Mouse (Mus musculus) stomach, embryonic 14.5 days (tissue): ENCODE data around the gene Slc47a1. TPM values are rescaled to one million over a fixed set of nuclear protein-coding genes. Genes with fewer than 3 reads are reported as not detected.

Experiments used
- ATAC-seq: fragments of 200-750 bp; cut with Nextera tagmentation; 2 replicates; pipeline ENCODE4 v1.8.0; 2017; ENCODE audit warnings: low read depth, moderate TSS enrichment; ENCODE audit not compliant: insufficient number of reproducible peaks, insufficient read depth, low FRiP score
- H3K27ac ChIP-seq: fragments of 300-500 bp; sonication (generic); 2 replicates; pipeline ENCODE4 v1.5.1; 2014; ENCODE audit warnings: mild to moderate bottlenecking, low read length, moderate library complexity, mixed read lengths
- H3K27me3 ChIP-seq: fragments of 300-500 bp; sonication (generic); 2 replicates; pipeline ENCODE4 v1.6.1; 2014; ENCODE audit warnings: low read length, control low read depth, mixed read lengths; ENCODE audit not compliant: control insufficient read depth, insufficient read depth
- H3K36me3 ChIP-seq: fragments of 300-500 bp; sonication (generic); 2 replicates; pipeline ENCODE4 v1.6.1; 2014; ENCODE audit warnings: mild to moderate bottlenecking, control low read depth, low read length, moderate library complexity, mixed read lengths; ENCODE audit not compliant: control insufficient read depth, insufficient read depth
- H3K4me1 ChIP-seq: fragments of 300-500 bp; sonication (generic); 2 replicates; pipeline ENCODE4 v1.6.1; 2014; ENCODE audit warnings: low read length, control low read depth, mixed read lengths; ENCODE audit not compliant: control insufficient read depth, insufficient read depth
- H3K4me2 ChIP-seq: fragments of 300-500 bp; sonication (generic); replicated peaks from 2 replicates; pipeline ENCODE4 v1.6.1; 2014; ENCODE audit warnings: low read depth, low read length, control low read depth
- H3K4me3 ChIP-seq: fragments of 300-500 bp; sonication (generic); 2 replicates; pipeline ENCODE4 v1.5.1; 2014; ENCODE audit warnings: low read depth, low read length, control low read depth
- H3K9ac ChIP-seq: fragments of 300-500 bp; sonication (generic); replicated peaks from 2 replicates; pipeline ENCODE4 v1.6.1; 2014; ENCODE audit warnings: low read depth, mild to moderate bottlenecking, control low read depth, low read length, moderate library complexity, mixed read lengths
- H3K9me3 ChIP-seq: fragments of 300-500 bp; sonication (generic); 2 replicates; pipeline ENCODE4 v1.6.1; 2016; ENCODE audit warnings: low read depth, low read length, control low read depth; ENCODE audit not compliant: control insufficient read depth
- WGBS: fragments of 180-500 bp; shearing (Covaris S2); extraction: QIAGEN DNeasy Blood & Tissue Kit; methylation state at CpG from one replicate; pipeline ENCODE4 v1.1.7; 2014; 5-methylcytosine and 5-hydroxymethylcytosine counted together
- polyA plus RNA-seq: library from polyadenylated mRNA; unstranded; fragments of >200 nt; fragmentation: Nextera tagmentation; extraction: Ambion mirVana; gene quantifications from 2 replicates; pipeline ENCODE4 v1.2.1, GENCODE M21; 2014

Gene Slc47a1
- polyA plus RNA-seq, 1 experiment from 2014 or later, result 0.20 TPM

- ATAC-seq, result no peak
- 64% methylated on average over 4 of the region's 4 CpGs for whole genome bisulfite sequencing
- H3K27me3 ChIP-seq, result no peaks in the 10 kb centered on the region
- H3K9me3 ChIP-seq, result no peaks in the 10 kb centered on the region
- no peak overlapping the region for H3K9ac ChIP-seq
- H3K4me2 ChIP-seq, result no peak overlapping the region
- no peak overlapping the region for H3K27ac ChIP-seq
- no peak overlapping the region for H3K4me3 ChIP-seq
- no peaks in the 10 kb centered on the region for H3K4me1 ChIP-seq
- no peaks in the 10 kb centered on the region for H3K36me3 ChIP-seq
Measured at GRCm38 (mm10) chr11:61388936-61389335, 10.8 kb upstream of the Slc47a1 start.

DNA sequence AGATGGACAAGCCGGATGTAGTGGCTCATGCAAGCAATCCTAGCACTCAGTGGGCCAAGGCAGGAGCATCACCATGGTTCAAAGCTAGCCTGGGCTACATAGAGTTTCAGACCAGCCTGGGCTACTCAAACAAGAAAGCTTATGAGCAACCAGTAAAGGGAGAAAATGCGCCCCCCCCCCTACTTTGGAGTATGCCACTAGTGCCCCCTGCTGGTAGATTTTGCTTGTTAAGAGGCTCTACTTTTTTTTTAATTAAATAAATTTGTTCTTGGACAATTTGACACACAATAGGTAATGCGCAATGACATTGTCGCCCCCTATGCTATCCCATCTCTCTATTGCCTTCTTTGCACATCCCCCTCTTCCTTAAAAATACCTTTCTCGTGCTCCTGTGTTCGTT, 9.9 kb upstream of the Slc47a1 start:
- no peak overlapping the region for H3K4me3 ChIP-seq
- 70% methylated on average over 6 of the region's 6 CpGs for WGBS
- H3K36me3 ChIP-seq, result no peaks in the 10 kb centered on the region
- H3K27ac ChIP-seq, result no peak overlapping the region
- H3K4me2 ChIP-seq, result no peak overlapping the region
- no peaks in the 10 kb centered on the region for H3K9me3 ChIP-seq
- ATAC-seq, result no peak
- H3K27me3 ChIP-seq, result no peaks in the 10 kb centered on the region
- H3K9ac ChIP-seq, result no peak overlapping the region
- no peaks in the 10 kb centered on the region for H3K4me1 ChIP-seq

- no peaks in the 10 kb centered on the region for H3K27me3 ChIP-seq
- H3K27ac ChIP-seq, result no peak overlapping the region
- H3K9ac ChIP-seq, result no peak overlapping the region
- H3K36me3 ChIP-seq, result no peaks in the 10 kb centered on the region
- no peaks in the 10 kb centered on the region for H3K9me3 ChIP-seq
- no peaks in the 10 kb centered on the region for H3K4me1 ChIP-seq
- ATAC-seq, result no peak
- H3K4me2 ChIP-seq, result no peak overlapping the region
- no peak overlapping the region for H3K4me3 ChIP-seq
- 59% methylated on average over 6 of the region's 6 CpGs for WGBS
Measured at GRCm38 (mm10) chr11:61387233-61387632, 9.1 kb upstream of the Slc47a1 start.

DNA sequence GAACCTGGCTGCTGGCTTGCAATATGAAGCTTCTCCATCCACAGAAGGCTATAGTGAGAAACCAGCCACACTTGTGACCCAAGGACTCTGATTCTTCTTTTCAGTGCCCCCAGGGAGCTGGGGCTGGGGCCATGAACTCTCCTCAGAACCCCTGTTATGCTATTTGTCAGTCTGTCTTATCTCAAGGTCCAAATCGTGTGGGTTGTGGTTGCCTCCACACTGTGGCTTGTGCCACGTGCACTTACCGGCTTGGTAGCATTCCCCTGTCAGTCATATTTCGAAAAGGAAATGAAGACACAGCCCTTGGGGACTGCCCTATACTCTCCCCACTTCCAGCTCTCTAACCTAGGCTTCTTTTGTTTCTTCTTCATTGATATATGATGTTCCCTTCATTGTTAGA, 7.6 kb upstream of the Slc47a1 start:
- Histone ChIP-seq H3K9me3 (no peaks in the 10 kb centered on the region), H3K4me1 (no peaks in the 10 kb centered on the region), H3K4me3 (no peak overlapping the region), H3K9ac (no peak overlapping the region), H3K4me2 (no peak overlapping the region), H3K36me3 (no peaks in the 10 kb centered on the region), H3K27ac (no peak overlapping the region), H3K27me3 (no peaks in the 10 kb centered on the region)
- 65% methylated on average over 4 of the region's 4 CpGs for WGBS
- ATAC-seq, result no peak

DNA sequence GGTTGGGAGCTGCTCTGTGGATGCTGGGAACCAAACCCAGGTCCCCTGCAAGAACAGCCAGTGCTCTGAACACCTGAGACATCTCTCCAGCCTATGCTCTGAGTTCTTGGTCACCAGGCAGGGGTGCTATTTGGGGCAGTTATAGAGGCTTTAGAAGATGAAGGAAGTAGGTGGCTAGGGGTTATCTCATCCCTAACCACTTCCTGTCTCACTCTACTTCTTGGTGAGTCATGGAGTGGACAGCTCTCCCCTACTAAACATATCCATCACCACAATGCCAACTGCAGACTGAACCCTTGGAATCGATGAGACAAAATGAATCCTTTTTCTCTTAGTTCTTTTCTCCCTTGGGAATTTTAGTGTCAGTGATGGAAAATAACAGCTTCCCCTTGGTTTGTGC, 3.1 kb upstream of the Slc47a1 start:
- H3K27ac ChIP-seq, result no peak overlapping the region
- WGBS, result 86% methylated on average over 1 of the region's 1 CpGs
- H3K36me3 ChIP-seq, result no peaks in the 10 kb centered on the region
- peaks cover 7% of the 10 kb centered on the region; the same call in 1 of the 2 replicates for H3K27me3 ChIP-seq
- no peaks in the 10 kb centered on the region for H3K9me3 ChIP-seq
- no peak overlapping the region for H3K4me2 ChIP-seq
- no peak overlapping the region for H3K9ac ChIP-seq
- H3K4me3 ChIP-seq, result no peak overlapping the region
- H3K4me1 ChIP-seq, result no peaks in the 10 kb centered on the region
- ATAC-seq, result no peak

GRCm38 (mm10) chr11:61378651-61379050, 506 bp upstream of the Slc47a1 start:
- no peak overlapping the region for H3K4me2 ChIP-seq
- H3K36me3 ChIP-seq, result no peaks in the 10 kb centered on the region
- no peak overlapping the region for H3K9ac ChIP-seq
- H3K9me3 ChIP-seq, result no peaks in the 10 kb centered on the region
- H3K4me1 ChIP-seq, result no peaks in the 10 kb centered on the region
- peaks cover 7% of the 10 kb centered on the region; the same call in 1 of the 2 replicates for H3K27me3 ChIP-seq
- H3K4me3 ChIP-seq, result no peak overlapping the region
- no peak for ATAC-seq
- no peak overlapping the region for H3K27ac ChIP-seq
- 59% methylated on average over 4 of the region's 4 CpGs for WGBS

DNA sequence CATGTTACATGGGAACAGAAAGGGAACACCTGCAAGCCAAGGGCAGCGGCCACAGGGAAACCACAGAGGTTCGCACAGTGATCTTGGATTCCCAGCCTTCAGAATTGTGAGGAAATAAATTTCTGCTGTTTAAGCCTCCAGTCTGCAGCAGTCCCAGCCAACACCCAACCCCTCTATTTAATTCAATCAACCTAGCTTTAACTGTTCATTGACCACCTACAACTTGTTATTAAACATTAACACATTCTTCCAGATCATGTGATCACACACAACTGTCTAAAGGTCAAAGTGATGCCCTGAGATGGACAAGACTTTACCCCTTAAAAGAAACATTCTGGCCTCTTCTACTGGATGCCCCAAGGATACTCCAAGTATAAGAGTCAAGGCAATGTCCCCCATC, 9.5 kb downstream of the Slc47a1 start:
- no peak for ATAC-seq
- 93% methylated on average over 2 of the region's 2 CpGs for WGBS
- Histone ChIP-seq H3K36me3 (no peaks in the 10 kb centered on the region), H3K4me1 (peaks cover 3% of the 10 kb centered on the region; the same call in 1 of the 2 replicates), H3K27ac (no peak overlapping the region), H3K27me3 (no peaks in the 10 kb centered on the region), H3K9ac (no peak overlapping the region), H3K9me3 (no peaks in the 10 kb centered on the region), H3K4me2 (no peak overlapping the region), H3K4me3 (no peak overlapping the region)

DNA sequence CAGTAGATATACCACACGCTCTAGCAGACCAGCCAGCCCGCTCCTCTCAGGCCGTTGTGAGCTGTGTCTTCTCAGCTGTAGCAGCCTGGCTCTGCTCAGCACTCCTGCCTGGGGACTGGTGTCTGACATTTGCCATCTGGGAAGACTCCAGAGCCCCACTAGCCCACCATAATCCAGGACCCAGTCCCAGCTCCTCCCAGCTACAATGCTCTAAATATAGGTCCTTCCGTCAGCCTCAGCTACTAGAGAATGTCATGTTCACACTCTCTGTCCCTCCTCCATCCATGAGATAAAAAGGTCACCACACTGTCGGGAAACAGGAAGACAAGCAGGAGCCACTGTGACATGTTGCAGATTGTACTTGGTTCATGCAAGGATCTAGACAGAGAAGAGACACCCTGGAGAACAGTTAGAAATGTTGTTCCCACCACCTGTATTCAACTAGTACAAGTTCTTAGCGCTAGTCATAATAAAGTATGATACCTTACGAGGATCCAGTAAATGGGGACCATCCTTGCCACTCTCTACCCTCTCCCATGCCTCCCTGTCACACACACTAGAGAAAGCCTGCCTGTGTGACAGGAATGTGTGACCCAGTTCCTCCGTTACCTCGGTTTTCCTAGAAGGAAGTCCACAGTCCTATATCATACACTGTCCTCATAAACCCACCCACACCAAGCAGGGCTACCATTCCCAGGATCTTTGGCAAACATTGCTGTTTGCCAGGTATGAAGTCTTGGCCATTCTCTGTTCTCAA, 11.4 kb downstream of the Slc47a1 start:
- H3K27ac ChIP-seq, result no peak overlapping the region
- no peak overlapping the region for H3K9ac ChIP-seq
- H3K27me3 ChIP-seq, result no peaks in the 10 kb centered on the region
- H3K4me1 ChIP-seq, result peaks cover 3% of the 10 kb centered on the region; the same call in 1 of the 2 replicates
- 65% methylated on average over 9 of the region's 9 CpGs for WGBS
- no peak overlapping the region for H3K4me3 ChIP-seq
- H3K4me2 ChIP-seq, result no peak overlapping the region
- H3K9me3 ChIP-seq, result no peaks in the 10 kb centered on the region
- no peak for ATAC-seq
- no peaks in the 10 kb centered on the region for H3K36me3 ChIP-seq

DNA sequence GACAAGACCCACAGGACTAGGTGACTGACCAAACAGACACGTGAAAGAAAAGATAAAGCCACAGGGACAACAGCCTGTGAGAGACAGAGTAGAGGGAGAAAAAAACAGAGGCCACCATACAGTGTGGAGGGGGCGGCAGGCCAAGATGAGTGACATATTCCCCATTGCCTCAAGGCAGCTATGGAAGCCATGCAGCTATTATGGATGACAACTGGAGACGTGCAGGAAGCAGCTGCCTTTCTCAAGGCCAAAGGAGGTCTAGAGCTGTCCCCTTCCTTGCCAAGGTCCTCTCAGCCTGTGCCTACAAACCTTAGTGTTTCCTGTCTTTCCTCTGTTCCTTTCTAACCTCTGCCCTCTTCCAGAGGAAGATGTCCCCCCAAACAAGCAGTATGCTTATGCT, 12.2 kb downstream of the Slc47a1 start:
- no peaks in the 10 kb centered on the region for H3K36me3 ChIP-seq
- no peak for ATAC-seq
- H3K9ac ChIP-seq, result no peak overlapping the region
- 55% methylated on average over 3 of the region's 3 CpGs for WGBS
- H3K4me3 ChIP-seq, result no peak overlapping the region
- peaks cover 3% of the 10 kb centered on the region; the same call in 1 of the 2 replicates for H3K4me1 ChIP-seq
- H3K27ac ChIP-seq, result no peak overlapping the region
- no peaks in the 10 kb centered on the region for H3K27me3 ChIP-seq
- no peak overlapping the region for H3K4me2 ChIP-seq
- H3K9me3 ChIP-seq, result no peaks in the 10 kb centered on the region
